Comparison of ENCODE assay signal across 13 mouse cellular contexts in the genomic region with DNA sequence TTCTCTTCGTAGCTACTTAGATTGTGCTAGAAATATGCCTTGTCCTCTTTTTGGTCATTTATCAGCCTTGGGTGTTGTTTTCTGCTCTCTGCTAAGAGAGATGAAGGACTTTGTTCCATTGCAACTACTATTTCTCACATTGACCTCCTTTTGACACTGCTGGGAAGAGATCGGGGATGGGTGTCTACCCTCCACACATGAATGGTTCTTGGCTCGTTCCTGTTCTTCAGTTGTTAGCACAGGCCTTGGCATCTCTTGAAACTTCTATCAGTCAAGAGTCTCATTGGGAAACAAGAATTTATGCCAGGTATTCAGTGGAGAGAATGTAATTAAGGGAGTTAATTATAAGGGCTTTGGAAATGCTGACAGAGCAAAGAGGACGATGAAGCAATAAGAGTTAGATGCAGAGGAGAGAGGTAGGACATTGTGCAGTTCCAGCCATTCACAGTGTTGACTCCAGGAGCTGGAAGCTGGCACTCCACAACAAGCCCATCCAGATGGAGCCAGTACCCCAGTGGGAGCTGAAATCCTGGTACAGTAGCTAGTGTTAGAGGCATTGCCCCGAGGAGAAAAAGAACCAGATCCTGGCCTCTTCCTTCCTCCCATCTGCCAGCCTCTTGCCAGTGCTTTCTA.
A peak's percentile ranks its signal among the peaks of the same experiment; 100 is the strongest.
DNase-seq lines count a peak whose midpoint lies in the region; ATAC-seq and TF ChIP-seq lines count a peak whose summit lies in the region.
"Had no signal": no experiment of that assay in that cellular context is flagged by ENCODE, and none has a peak within 500 bp of the region (broad histone marks: within the 10 kb centered on the region; RNA-seq: fewer than 3 reads in every experiment).

No protein-coding gene starts in this region.

- H3K9me3 ChIP-seq in forebrain, embryonic 16.5 days (ENCODE audit: control insufficient read depth, low read length), result no peaks in the 10 kb centered on the region
- H3K9me3 ChIP-seq: liver, embryonic 12.5 days; stomach, embryonic 15.5 days had no signal

- no peaks in the 10 kb centered on the region for H3K27me3 ChIP-seq in forebrain, embryonic 16.5 days (replicated peaks; ENCODE audit: control insufficient read depth, insufficient read depth, low read length)
- H3K27me3 ChIP-seq: liver, embryonic 12.5 days; stomach, embryonic 15.5 days had no signal

- H3K4me1 ChIP-seq in forebrain, embryonic 16.5 days (replicated peaks; ENCODE audit: control insufficient read depth, insufficient read depth, low read length), result no peaks in the 10 kb centered on the region
- H3K4me1 ChIP-seq: stomach, embryonic 15.5 days had no signal

- 36% methylated on average over 5 of the region's 5 CpGs for WGBS in forebrain, embryonic 16.5 days

- H3K27ac ChIP-seq in layer of hippocampus, adult 2 months, result peak overlapping the region; percentile 8; the same call in 1 of the 2 replicates
- peak overlapping the region; percentile 67 for H3K27ac ChIP-seq in forebrain, embryonic 16.5 days (ENCODE audit: low read length)
- H3K27ac ChIP-seq: liver, embryonic 12.5 days; stomach, embryonic 15.5 days had no signal

- TF ChIP-seq CTCF in layer of hippocampus, adult 2 months (conservative IDR thresholded peaks at IDR 0.05), result no peak

- no peak for DNase-seq in frontal cortex, postnatal 25 days (ENCODE audit: low spot score in 2 of 2)
- DNase-seq in layer of hippocampus, adult 2 months (ENCODE audit: low spot score in 2 of 2), result peak in 1 of 2 experiments; percentile 18
- DNase-seq in layer of hippocampus, adult 9-10 months (ENCODE audit: low spot score), result no peak
- DNase-seq in brain, adult 2 months (ENCODE audit: low read depth, low spot score), result peak; percentile 23
- DNase-seq in adrenal gland, adult 8-10 months, result no peak
- DNase-seq: heart, adult 18-20 months; midbrain, embryonic 14.5 days; right cerebral cortex, postnatal 14 days had no signal

- H3K9ac ChIP-seq in forebrain, embryonic 16.5 days (replicated peaks; ENCODE audit: low read depth, low read length), result no peak overlapping the region
- H3K9ac ChIP-seq: liver, embryonic 12.5 days; stomach, embryonic 15.5 days had no signal

- H3K36me3 ChIP-seq in forebrain, embryonic 16.5 days (ENCODE audit: control insufficient read depth, insufficient read depth), result no peaks in the 10 kb centered on the region
- H3K36me3 ChIP-seq: liver, embryonic 12.5 days; stomach, embryonic 15.5 days had no signal

- H3K4me3 ChIP-seq in layer of hippocampus, adult 2 months, result no peak overlapping the region
- H3K4me3 ChIP-seq in forebrain, embryonic 16.5 days (replicated peaks; ENCODE audit: low read length), result no peak overlapping the region
- H3K4me3 ChIP-seq: liver, embryonic 12.5 days; stomach, embryonic 15.5 days had no signal

- no peak overlapping the region for H3K4me2 ChIP-seq in forebrain, embryonic 16.5 days (ENCODE audit: low read length)
- H3K4me2 ChIP-seq: liver, embryonic 12.5 days; stomach, embryonic 15.5 days had no signal

- ATAC-seq in frontal cortex, adult (ENCODE audit: low TSS enrichment), result peak; percentile 27; the same call in 1 of the 2 replicates
- peak; percentile 94 for ATAC-seq in forebrain, embryonic 16.5 days
- ATAC-seq in erythroid progenitor cell, adult 5-6 weeks (replicated peaks; ENCODE audit: low FRiP score, poor library complexity, severe bottlenecking), result no peak
- ATAC-seq: liver, embryonic 12.5 days had no signal
